Mouse (Mus musculus): ENCODE results near the gene Tbkbp1.
"Not testable (repeated sequence)": the region's sequence is repeated elsewhere in the genome, so short reads cannot be mapped to it uniquely, and the experiment has no call there.

Tbkbp1 gene

DNA sequence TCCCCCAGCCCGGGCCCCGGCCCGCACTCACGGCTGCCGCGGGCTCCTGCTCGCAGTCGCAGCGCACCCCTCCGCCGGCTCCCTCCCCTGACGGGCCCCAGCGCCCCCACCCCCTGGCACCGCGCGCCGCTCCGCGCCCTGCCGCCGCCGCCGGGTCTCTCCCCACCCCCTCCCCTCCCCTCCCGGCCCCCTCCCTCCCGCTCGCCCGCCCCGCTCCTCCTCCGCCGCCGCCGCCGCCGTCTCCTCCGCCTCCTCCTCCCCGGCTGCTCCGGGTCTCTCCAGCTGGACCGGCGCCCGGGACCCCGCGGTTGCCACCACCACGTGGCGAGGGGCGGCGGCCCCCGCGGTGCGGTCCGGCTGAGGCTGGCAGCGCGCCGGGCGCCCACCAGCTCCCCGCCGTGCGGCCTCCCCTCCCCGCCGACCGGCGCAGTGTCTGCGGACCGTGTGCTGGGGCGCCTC is at the start of gene Tbkbp1:
Gene Tbkbp1 (minus strand): TSS at position 153 of the 459 bp plus-strand sequence.
- peak; percentile 59 for DNase-seq

DNA sequence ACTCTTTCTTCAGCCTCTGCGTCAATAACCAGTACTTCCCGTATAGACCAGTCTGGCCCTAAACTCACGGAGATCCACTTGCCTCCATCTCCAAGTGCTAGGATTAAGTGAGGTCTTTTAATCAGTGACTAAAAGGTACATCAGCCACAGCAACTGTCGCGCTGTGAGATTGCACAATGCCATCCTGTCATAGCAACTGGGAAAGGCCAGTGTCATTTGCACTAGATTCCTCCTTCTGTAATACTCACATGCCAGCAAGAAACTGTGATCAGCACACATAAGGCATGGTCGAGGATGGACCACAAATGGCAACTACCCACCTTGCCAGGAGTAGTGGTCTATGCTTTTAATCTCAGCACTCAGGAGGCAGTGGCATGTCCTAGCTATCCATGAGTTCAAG is 48.2 kb upstream of the Tbkbp1 start:
- DNase-seq: no peak

DNA sequence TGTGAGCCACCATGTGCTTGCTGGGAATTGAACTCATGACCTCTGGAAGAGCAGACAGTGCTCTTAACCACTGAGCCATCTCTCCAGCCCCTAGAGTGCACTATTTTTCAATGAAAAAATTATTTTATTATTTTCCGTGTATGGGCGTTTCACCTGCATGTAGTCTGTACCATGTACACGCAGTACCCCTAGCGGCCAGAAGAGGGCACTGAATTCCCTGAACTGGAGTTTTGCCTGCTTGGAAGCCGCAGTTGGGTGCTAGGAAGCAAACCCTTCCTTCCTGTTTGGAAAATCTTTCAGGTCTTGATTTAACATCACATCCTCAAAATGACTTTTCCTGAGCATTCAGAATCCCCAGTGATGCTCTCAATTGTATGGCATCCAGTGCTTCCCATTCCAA is 47.3 kb upstream of the Tbkbp1 start:
- no peak for DNase-seq

DNA sequence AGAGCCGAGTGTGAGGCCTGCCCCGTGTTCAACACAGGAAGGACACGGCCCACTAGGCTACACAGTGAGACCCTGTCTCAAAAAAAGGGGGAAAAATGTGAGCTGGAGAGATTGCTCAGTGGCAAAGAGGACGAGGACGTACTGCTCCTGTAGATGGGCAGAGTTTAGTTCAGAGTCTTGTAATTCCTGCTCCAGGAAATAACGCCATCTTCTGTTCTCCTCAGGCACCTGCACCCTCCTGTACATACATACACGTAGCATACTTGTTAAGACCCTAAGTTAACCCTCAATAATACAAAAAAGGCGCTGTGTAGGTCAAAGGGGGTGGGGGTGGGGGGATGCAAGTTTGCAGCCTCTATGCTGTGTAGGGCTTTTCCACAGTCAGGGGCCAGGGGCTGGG is 45.7 kb upstream of the Tbkbp1 start:
- DNase-seq: no peak

DNA sequence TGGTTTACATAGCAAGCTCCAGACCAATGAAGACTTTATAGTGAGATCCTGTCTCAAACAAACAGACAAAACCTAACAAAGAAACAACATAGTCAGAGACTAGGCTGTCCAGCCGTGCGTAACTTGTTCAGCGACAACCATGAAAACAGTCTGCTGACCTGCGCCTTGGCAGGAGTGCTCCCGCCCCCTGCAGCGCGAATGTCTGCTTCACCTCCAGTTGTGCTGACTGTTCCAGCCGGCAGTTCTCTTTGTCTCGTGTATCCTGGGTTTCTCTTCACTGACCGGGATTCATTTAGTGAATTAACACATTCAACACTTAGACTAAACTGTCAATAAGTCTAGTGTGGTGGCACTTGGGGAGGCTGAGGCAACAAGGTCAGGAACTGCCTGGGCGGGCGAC is 45.2 kb upstream of the Tbkbp1 start:
- DNase-seq: no peak

DNA sequence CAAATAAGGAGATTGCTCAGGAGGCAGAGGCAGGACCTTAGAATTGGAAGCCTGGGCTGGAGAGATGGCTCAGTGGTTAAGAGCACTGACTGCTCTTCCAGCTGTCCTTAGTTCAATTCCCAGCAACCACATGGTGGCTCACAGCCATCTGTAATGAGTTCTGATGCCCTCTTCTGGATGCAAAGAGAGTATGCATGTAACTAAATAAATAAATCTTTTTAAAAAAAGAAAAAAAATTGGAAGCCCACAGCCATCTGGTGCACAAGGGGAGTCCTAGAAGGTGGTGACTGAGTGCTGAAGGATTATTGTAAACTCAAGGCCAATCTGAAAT is 41.3 kb upstream of the Tbkbp1 start:
- no peak for DNase-seq

DNA sequence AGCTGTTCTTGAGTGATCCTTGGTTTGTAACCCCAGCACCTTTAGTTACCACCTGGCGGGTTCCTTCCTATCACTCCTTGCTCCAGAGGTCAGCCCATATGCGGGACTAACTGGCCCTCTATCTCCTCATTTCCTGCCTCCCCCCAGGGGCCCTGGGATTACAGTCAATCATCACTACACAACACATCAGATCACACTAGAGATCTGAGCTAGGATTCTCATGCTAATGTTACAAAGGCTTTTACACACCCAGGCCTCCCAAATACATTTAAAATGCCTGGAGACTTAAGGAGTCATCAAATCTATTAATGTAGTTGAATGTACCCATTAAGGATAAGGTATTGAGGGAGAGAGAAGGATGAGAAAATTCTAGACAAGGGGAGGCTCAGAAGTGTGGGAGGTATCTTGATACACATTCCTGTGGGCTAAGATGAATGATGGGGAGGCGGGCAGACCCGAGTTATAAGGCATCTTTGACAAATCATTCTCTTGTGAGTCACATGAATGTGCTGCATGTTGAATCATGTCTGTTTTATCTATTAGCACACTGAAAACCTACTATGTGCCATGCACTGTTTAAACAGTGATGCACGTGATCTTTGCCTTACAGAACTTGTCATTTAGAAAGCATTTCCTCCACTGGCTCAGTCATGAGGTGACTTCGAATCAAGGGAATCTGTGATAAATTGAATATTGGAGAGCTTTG is 40.8 kb upstream of the Tbkbp1 start:
- DNase-seq: no peak

DNA sequence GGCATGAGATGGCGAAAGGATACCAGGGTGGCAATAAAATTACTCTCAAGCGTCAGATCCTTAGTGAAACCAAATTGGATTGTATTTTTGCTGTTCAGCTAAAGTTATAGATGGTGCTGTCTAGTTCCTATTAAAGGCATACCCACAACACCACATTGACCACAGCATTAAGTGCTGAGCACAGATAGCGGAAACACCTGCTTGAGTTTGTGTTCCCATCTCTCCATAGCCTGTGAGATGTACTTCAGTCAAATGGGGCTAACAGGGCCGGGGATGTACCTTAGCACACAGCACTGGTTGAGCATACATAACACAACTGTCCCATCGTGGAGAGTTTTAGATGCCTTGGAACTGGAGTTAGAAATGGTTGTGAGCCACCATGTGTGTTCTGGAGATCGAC is 39.7 kb upstream of the Tbkbp1 start:
- DNase-seq: no peak

DNA sequence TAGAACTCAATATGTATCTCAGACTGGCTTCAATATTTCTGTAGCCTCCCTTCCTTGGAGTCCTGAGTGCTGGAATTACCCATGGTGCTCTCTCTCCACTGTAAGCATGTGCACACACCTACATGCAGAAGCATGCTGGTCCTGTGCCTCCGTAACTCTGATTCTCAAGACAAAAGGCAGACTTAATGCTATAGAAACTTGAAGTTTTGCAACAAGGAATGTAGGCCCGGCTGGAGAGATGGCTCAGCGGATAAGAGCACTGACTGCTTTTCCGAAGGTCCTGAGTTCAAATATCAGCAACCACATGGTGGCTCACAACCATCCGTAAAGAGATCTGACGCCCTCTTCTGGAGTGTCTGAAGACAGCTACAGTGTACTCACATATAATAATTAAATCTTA is 38.4 kb upstream of the Tbkbp1 start:
- not testable (repeated sequence) for DNase-seq

DNA sequence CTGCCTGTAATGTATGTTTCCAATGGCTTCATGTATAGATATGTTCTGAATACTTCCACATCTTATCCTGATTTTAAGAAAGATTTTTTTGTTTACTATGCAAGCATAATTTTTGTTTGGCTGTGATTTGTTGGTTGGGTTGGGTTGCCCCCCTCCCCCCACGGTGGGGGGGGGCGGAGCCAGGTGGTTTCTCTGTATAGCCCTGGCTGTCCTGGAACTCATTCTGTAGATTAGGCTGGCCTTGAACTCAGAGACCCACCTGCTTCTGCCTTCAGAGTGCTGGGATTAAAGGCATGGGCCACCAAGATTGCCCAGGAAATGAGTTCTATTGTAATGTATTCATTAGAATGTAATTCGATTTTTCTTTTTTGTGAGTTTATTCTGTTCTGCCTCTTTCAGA is 37.9 kb upstream of the Tbkbp1 start:
- DNase-seq: no peak

DNA sequence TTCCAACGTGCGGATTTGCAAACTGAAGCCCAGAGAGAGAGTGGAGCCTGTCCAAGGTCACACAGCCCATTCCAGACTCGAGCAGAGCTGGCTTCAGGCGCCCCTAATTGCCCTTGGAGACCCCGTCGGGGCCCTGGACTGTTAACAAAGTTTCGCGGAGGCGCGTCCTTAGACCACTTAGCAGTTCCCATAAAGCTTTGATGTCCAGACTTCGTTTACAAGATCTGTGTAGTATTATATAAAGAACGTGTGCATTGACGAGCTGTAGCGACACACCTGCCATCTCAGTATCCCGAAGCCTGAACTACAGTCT is 37.3 kb upstream of the Tbkbp1 start:
- DNase-seq: no peak

DNA sequence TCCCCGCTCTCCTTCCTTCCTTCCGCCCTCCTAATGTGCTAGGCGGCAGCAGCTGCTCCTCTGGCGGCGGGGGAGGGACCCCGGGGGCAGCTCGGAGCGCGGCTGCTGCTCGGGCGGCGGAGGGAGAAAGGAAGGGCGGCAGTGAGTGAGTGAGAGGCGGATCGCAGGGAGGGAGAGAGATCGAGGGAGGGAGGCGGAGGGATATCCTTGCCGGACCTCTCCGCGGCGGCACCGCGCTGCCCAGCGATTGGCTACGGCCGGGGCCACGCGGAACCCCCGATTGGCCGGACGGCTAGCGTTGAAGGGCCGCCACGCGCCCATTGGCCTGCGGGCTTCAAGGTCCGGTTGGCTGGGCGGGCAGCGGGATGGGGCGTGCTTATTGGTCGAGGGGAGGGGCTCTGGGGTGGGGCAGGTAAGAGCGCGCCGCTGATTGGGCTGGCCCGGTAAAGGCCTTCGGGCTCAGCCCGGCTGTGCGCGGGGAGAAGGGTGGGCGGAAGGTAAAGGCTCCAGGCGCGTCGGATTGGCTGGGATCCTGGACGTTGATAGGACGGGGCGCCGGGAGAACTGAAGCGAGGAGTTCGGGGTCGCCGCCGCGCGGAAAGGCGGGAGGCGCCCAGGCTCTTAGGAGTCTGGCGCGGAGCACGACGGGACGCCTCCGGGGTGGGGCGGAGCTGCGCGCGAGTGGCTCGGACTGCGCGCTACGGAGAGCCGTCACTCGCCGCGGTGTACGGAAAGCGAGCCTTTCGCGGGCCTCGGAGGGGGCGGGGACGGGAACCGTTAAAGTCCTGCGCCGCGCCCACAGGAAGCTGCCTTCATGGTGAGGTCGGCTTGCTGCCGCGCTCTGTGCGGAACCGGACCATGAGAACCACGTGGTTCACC is 36.7 kb upstream of the Tbkbp1 start, which contains the start of gene Kpnb1:
Gene Kpnb1 (minus strand): TSS at position 118 of the 879 bp plus-strand sequence.
- peak; percentile 99 for DNase-seq

DNA sequence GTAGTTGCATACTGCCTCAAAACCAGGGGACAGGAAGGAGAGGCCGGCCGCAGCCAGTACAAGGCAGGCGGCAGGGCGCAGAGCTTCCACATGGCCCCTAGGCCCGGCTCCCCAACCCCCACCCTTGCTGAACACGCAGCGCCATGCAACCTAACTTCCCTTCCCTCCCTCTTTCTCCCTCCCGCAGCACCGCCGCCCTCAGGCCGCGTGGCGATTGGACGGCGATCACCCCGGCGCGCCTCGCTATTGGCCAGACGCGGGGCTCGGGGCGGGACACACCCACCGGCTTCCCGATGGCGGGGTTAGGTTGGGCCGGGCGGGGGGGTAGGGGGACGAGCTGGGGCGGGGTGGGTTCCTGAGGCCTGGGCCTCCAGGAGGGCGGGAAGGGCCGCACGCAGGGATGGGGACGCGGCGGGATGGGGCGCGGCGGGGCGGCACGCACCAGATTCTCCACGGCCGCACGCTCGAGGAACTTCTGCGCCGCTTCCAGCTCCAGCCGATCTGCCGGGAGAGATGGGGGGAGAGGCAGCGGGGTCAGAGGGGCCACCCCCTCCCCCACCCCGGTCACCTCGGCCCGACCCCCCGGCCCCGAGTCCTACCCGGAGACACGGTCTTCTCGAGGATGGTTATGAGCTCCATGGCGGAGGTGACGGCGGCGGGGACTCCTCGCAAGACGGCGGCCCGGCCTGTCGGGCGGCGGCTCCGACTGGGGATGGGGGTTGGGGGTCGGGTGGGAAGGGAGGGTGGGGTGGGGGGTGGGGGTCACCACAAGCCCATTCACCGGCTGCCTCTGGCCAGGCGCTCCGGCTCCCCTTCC is 35.9 kb upstream of the Tbkbp1 start:
- DNase-seq: peak; percentile 99

DNA sequence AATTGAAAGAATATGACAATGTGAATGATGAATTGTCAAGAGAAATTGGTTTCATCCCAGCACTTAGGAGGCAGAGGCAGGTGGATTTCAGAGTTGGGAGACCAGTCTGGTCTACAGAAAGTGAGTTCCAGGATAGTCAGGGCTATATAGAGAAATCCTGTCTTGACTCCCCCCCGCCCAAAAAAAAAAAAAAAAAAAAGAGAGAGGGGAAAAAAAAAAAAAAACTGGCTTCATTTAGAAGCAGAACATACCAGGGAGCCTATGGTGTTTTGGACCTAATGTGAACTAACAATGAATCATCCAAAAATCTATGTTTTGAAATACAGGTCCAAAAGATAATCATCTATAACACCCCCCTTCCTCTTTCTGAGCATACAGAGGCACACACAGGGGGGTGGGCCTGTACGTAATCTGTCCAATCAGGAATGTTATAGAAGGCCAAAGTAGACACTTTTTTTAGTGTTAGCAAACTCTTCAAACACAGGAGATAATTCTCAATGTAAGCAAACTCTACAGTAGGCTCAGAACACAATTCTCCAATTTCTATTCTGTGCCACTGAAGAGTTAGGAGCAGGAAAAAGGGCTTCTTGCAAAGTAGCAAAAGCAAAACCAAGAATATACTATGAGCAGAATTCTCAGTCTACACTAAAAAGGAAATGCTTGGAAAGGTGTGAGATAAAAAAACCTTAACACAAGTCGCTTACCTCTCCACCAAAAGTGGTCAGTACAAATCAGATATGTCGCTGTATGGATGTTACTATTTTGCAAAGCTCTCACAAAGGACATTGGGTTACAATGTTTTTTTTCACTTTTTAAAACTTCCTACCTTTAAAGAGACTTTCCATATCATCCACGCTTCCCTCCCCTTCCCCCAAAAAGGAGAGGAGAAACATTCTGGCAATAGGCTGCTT is 34.7 kb upstream of the Tbkbp1 start:
- DNase-seq: no peak

DNA sequence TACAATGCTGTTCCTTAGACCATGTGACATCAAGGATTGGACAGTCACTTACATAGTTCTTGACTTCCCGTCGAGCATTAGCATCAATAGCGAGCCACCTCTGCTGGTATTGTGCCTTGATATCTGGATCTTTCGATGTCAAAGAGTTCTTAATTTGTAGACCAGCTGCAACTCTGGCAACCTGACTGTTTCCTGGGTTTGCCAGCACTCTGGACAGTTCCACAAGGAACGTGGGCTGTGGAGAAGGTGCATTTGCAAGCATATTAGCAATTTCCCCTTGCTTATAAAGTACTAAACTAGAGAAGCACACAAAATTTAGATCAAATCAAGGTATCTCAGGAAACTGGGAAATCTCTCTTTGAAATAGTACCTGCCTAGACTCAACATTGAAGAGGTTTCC is 33.6 kb upstream of the Tbkbp1 start:
- no peak for DNase-seq

DNA sequence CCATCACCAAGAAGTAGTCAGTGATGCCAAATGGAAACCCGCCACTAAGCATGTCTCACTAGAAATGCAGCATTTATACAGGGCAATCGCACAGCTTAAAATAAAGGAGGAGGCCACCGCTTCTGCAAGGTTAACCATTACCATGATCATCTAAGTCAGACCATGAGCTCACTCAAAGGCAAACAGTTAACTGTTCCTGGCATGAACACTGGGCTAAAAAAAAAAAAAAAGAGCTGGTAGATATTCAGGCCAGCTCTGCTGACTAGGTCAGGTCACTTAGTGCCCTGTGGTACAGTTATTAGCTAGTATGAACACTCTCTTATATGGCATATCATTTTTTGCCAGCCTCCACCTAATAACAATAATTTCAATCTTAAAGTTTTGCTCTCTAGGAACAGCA is 31.2 kb upstream of the Tbkbp1 start:
- no peak for DNase-seq

DNA sequence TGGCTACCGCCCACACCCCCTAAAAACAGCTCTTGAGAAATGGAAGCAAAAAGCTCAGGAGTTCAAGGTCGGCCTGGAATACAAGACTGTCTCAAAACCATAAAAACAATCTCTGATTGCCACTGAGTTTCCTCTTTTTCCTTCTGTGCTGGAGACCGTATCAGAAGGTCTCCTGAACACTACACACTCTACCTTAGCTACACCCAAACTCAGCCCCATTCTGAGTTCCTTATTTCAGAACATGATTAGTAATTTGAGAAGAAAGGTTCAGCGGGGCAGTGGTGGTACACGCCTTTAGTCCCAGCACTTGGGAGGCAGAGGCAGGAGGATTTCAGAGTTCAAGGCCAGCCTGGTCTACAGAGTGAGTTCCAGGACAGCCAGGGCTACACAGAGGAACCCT is 29.8 kb upstream of the Tbkbp1 start:
- DNase-seq: no peak

DNA sequence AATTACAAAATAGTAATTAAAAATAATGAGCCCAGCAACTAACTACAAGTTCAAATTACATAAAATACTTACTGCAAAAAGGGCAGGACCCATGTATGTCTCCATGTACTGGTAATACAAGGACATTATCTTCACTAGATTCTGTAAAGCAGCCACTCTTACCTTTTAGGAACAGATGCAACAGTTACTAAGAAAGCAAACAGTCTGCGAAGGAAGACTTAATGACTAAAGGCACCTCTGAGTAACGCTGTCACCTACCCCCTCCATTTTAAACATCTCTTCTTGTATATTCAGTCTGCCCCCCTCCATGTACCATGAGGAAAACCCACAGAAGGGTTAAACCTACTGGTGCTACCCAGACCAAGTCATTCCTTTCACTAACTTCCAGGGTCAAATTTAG is 26.9 kb upstream of the Tbkbp1 start:
- DNase-seq: no peak

DNA sequence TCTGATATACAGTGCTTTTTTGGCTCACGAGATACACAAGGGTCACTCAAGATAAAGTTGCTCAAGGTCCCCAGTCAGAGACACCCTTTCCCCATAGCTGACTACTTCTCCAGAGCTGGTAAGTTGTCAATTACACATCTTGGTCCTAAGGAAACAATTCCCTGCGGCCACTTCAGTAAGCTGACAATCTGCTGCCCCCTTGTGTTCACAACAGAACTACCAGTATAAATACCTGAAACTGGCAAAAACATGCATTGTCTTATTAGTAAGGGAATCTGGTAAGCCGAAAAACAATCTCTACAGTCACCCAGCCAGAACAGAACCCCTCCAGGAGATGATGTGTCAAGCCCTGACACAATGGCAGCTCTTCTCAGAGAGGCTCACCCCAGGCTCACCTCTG is 25.6 kb upstream of the Tbkbp1 start:
- DNase-seq: no peak

DNA sequence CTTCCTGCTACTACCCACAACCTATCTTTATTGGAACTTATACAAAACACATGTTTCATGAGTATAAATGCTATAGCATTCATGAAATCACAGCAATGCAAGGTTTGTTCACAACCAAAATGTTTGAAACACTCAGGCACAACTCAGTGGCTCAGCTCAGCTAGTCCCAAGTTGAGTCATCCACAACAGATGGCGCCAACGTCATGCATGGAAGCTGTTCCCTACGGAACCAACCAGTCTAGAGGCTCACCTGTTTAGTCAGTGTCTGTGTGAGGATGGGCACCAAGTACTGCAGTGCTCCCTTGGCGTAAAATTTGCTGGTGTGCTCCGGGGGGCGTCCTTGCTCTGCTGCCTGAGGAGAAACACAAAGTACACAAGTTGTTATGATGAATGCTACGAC is 24.2 kb upstream of the Tbkbp1 start:
- peak; percentile 73 for DNase-seq

DNA sequence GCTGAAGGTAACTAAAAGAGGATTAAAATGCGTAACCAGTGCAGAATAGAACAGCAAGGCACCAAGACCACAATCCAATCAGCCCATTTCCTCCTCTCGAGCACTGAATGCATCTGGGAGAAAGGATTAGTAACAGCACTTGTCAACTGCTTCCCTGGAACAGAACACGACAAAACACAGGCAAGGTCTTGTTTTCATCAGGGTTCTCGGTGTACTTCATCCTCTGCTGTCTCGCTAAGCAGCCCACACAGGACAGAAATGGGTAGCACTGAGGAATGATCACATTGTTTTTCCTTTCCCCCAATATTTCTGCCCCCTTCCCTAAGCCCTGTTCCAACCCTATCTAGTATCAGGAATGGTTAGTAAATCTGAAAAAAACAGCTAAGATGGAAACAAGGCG is 9.0 kb upstream of the Tbkbp1 start:
- DNase-seq: no peak

DNA sequence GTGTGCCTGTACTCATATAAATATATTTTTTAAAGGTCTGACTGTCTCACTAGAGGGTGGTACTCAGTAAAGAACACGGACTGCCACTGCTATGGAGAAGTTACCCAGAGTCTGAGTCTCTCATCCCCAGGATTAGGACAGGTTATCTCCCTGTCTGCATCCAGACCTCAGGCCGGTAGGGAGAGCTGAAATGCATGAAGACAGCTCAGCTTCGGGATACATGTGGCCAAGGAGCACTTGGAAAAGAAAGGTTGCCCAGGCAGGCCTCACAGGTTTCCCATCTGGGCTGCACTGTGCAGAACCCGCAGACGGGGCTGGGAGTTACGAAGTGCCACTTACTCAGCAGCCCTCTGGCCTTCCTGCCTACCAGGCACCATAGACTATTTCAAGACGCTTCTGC is 5.7 kb upstream of the Tbkbp1 start:
- DNase-seq: no peak
